In genomic region chrX:152403251-152403650, GRCm38 (mm10) we compare ENCODE assay signal across 26 mouse cellular contexts. TPM values are rescaled to one million over a fixed set of nuclear protein-coding genes. Genes with fewer than 3 reads are reported as not detected.
"Had no signal": no experiment of that assay in that cellular context is flagged by ENCODE, and none has a peak within 500 bp of the region (broad histone marks: within the 10 kb centered on the region; RNA-seq: fewer than 3 reads in every experiment).

No protein-coding gene starts in this region.

- DNase-seq: forebrain, postnatal 0 days; gastrocnemius, postnatal 14 days; gastrocnemius, postnatal 36 days; heart, adult 11 months; heart, adult 2 months; heart, postnatal 14 days; heart, postnatal 36 days; kidney, adult 11 months; kidney, adult 2 months; kidney, adult 9 months; kidney, postnatal 14 days; kidney, postnatal 36 days; layer of hippocampus, adult 9-11 months; layer of hippocampus, postnatal 36 days had no signal

- H3K4me2 ChIP-seq: heart, embryonic 11.5 days; heart, embryonic 13.5 days; heart, embryonic 15.5 days; hindbrain, embryonic 13.5 days; hindbrain, embryonic 15.5 days; kidney, embryonic 15.5 days; limb, embryonic 12.5 days had no signal

- H3K9ac ChIP-seq: forebrain, postnatal 0 days; heart, embryonic 13.5 days; heart, embryonic 15.5 days; hindbrain, embryonic 13.5 days; hindbrain, embryonic 15.5 days; kidney, embryonic 15.5 days; limb, embryonic 12.5 days had no signal

- H3K4me3 ChIP-seq: heart, adult 2 months; heart, embryonic 13.5 days; heart, embryonic 15.5 days; hindbrain, embryonic 13.5 days; hindbrain, embryonic 15.5 days; kidney, embryonic 15.5 days; limb, embryonic 10.5 days; limb, embryonic 12.5 days had no signal

- H3K36me3 ChIP-seq: heart, embryonic 13.5 days; heart, embryonic 15.5 days; hindbrain, embryonic 13.5 days; hindbrain, embryonic 15.5 days; kidney, embryonic 15.5 days; limb, embryonic 10.5 days; limb, embryonic 12.5 days had no signal

- H3K9me3 ChIP-seq: heart, embryonic 13.5 days; heart, embryonic 15.5 days; hindbrain, embryonic 13.5 days; hindbrain, embryonic 15.5 days; kidney, embryonic 15.5 days; limb, embryonic 10.5 days; limb, embryonic 12.5 days had no signal

- H3K4me1 ChIP-seq: heart, embryonic 13.5 days; heart, embryonic 15.5 days; hindbrain, embryonic 13.5 days; hindbrain, embryonic 15.5 days; kidney, embryonic 15.5 days; limb, embryonic 10.5 days; limb, embryonic 12.5 days had no signal

- ATAC-seq: forebrain, postnatal 0 days; hindbrain, postnatal 0 days; intestine, embryonic 16.5 days had no signal

- H3K27ac ChIP-seq: heart, adult 2 months; heart, embryonic 13.5 days; heart, embryonic 15.5 days; hindbrain, embryonic 13.5 days; hindbrain, embryonic 15.5 days; hindbrain, postnatal 0 days; kidney, embryonic 15.5 days; kidney, postnatal 0 days; limb, embryonic 10.5 days; limb, embryonic 12.5 days had no signal

RNA-seq across cellular contexts. Expression of gene Gpr173, which starts 34.7 kb away (rescaled TPM):
- total RNA-seq: hematopoietic stem cell, adult 5-6 weeks had no signal
